Mouse (Mus musculus) heart, postnatal 0 days (tissue): ENCODE data around the gene Rtcb. TPM values are rescaled to one million over a fixed set of nuclear protein-coding genes. Genes with fewer than 3 reads are reported as not detected.

Experiments used
- ATAC-seq: fragments of 200-750 bp; cut with Nextera tagmentation; 2 replicates; pipeline ENCODE4 v1.8.0; 2017; ENCODE audit warnings: low read depth, moderate number of reproducible peaks, moderate library complexity; ENCODE audit not compliant: insufficient read depth
- DNase-seq: peaks from one replicate; pipeline ENCODE4 v3.0.0-alpha.2; 2016; ENCODE audit warnings: low spot score
- H3K27ac ChIP-seq: fragments of 300-500 bp; sonication (generic); 2 replicates; pipeline ENCODE4 v1.5.1; 2014; ENCODE audit warnings: low read depth, mild to moderate bottlenecking
- H3K27me3 ChIP-seq: fragments of 300-500 bp; sonication (generic); 2 replicates; pipeline ENCODE4 v1.6.1; 2014; ENCODE audit warnings: low read length, mixed read lengths; ENCODE audit not compliant: control insufficient read depth, insufficient read depth
- H3K36me3 ChIP-seq: fragments of 300-500 bp; sonication (generic); replicated peaks from 2 replicates; pipeline ENCODE4 v1.6.1; 2014; ENCODE audit warnings: low read length, mixed read lengths; ENCODE audit not compliant: control insufficient read depth, insufficient read depth
- H3K4me1 ChIP-seq: fragments of 300-500 bp; sonication (generic); 2 replicates; pipeline ENCODE4 v1.6.1; 2014; ENCODE audit warnings: antibody characterized with exemption; ENCODE audit not compliant: control insufficient read depth, insufficient read depth
- H3K4me2 ChIP-seq: fragments of 300-500 bp; sonication (generic); 2 replicates; pipeline ENCODE4 v1.6.1; 2014; ENCODE audit warnings: low read depth, mild to moderate bottlenecking, low read length, moderate library complexity
- H3K4me3 ChIP-seq: fragments of 300-500 bp; sonication (generic); 2 replicates; pipeline ENCODE4 v1.5.1; 2014; ENCODE audit warnings: low read depth, low read length
- H3K9ac ChIP-seq: fragments of 300-500 bp; sonication (generic); replicated peaks from 2 replicates; pipeline ENCODE4 v1.6.1; 2014; ENCODE audit warnings: low read depth, low read length, mixed read lengths
- H3K9me3 ChIP-seq: fragments of 300-500 bp; sonication (generic); replicated peaks from 2 replicates; pipeline ENCODE4 v1.6.1; 2016; ENCODE audit warnings: low read length; ENCODE audit not compliant: control insufficient read depth
- CTCF ChIP-seq: IDR thresholded peaks from 2 replicates; pipeline ENCODE4 v1.5.1; 2016; ENCODE audit warnings: antibody characterized with exemption, control low read depth, low read depth
- EP300 ChIP-seq: IDR thresholded peaks from 2 replicates; pipeline ENCODE4 v1.6.1; 2016; ENCODE audit warnings: antibody characterized with exemption, low read depth
- WGBS: fragments of 180-500 bp; shearing (Covaris S2); extraction: QIAGEN DNeasy Blood & Tissue Kit; methylation state at CpG from one replicate; pipeline ENCODE4 v1.1.7; 2014; 5-methylcytosine and 5-hydroxymethylcytosine counted together
- polyA plus RNA-seq: library from polyadenylated mRNA; unstranded; fragments of >200 nt; fragmentation: Nextera tagmentation; extraction: Ambion mirVana; gene quantifications from 2 replicates; pipeline ENCODE4 v1.2.1, GENCODE M21; 2015
- total RNA-seq: library from RNA; depleted of rRNA; stranded (reverse); fragments of >200 nt; gene quantifications from 2 replicates; pipeline ENCODE4 v1.2.3, GENCODE M21; 2014; ENCODE audit warnings: low replicate concordance

The Rtcb gene
- total and polyA plus RNA-seq, 2 experiments from 2014 or later, result 45.9 to 101 TPM

- Histone ChIP-seq H3K4me1 (no peaks in the 10 kb centered on the region), H3K27ac (no peak overlapping the region), H3K9ac (no peak overlapping the region), H3K4me3 (no peak overlapping the region), H3K9me3 (no peaks in the 10 kb centered on the region), H3K27me3 (no peaks in the 10 kb centered on the region), H3K36me3 (no peaks in the 10 kb centered on the region), H3K4me2 (no peak overlapping the region)
- 54% methylated on average over 6 of the region's 6 CpGs for WGBS
- TF ChIP-seq CTCF, result no peak
- TF ChIP-seq EP300, result no peak
- ATAC-seq (no peak), DNase-seq (no peak)
These were observed 31.9 kb upstream of the Rtcb start for GRCm38 (mm10) chr10:85989412-85990115.

DNA sequence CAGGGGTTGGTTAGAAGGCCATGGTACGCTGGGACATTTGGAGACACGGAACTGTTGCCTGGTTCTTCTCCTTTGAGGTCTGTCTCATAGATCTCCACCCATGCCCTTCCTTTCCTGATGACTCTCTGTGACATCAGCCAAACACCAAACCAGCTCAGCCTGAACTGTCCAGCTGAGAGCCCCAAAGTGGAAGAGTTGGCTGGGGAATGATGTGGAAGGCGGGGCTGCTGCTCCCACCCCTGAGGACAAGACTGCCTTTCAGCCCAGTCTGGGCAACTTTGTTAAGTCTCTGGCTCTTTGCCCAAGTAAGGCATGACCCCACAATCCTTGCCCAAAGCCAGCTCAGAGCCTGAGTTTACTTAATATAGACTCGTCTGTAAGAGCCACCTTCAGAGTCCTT, 15.3 kb upstream of the Rtcb start:
- DNase-seq, result no peak
- Histone ChIP-seq H3K36me3 (no peaks in the 10 kb centered on the region), H3K9me3 (no peaks in the 10 kb centered on the region), H3K9ac (no peak overlapping the region), H3K4me2 (no peak overlapping the region), H3K4me3 (no peak overlapping the region), H3K27ac (no peak overlapping the region), H3K4me1 (no peaks in the 10 kb centered on the region), H3K27me3 (no peaks in the 10 kb centered on the region)
- WGBS, result 61% methylated on average over 4 of the region's 4 CpGs
- no peak for TF ChIP-seq CTCF
- TF ChIP-seq EP300, result no peak
- no peak for ATAC-seq

DNA sequence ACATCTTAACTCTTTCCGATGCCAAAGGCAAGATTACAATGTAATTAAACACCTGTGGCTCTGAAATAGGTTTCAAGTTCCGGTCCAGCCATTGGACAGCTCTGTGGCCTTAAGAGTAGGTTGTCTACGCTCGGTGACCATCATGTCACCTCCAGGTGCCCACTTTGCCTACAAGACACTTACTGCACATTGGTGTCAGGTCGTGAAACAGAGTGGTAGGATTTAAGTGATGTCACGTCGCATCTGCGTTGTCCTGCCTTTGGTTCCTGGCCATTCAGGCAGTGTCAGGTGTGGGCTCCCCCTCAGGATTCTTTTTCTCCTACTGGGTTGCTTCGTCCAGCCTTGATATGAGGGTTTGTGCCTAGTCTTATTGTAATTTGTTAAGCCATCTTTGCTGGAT, 14.2 kb upstream of the Rtcb start:
- no peak overlapping the region for H3K4me2 ChIP-seq
- DNase-seq, result no peak
- no peak overlapping the region for H3K4me3 ChIP-seq
- no peaks in the 10 kb centered on the region for H3K27me3 ChIP-seq
- no peak overlapping the region for H3K9ac ChIP-seq
- no peak for ATAC-seq
- 87% methylated on average over 9 of the region's 9 CpGs for WGBS
- TF ChIP-seq CTCF (no peak), EP300 (no peak)
- no peaks in the 10 kb centered on the region for H3K9me3 ChIP-seq
- no peak overlapping the region for H3K27ac ChIP-seq
- no peaks in the 10 kb centered on the region for H3K4me1 ChIP-seq
- H3K36me3 ChIP-seq, result no peaks in the 10 kb centered on the region

- no peaks in the 10 kb centered on the region for H3K36me3 ChIP-seq
- no peaks in the 10 kb centered on the region for H3K4me1 ChIP-seq
- DNase-seq (no peak), ATAC-seq (no peak)
- H3K9me3 ChIP-seq, result no peaks in the 10 kb centered on the region
- 47% methylated on average over 8 of the region's 8 CpGs for WGBS
- H3K4me3 ChIP-seq, result no peak overlapping the region
- no peak for TF ChIP-seq CTCF
- TF ChIP-seq EP300, result no peak
- H3K27ac ChIP-seq, result no peak overlapping the region
- no peak overlapping the region for H3K4me2 ChIP-seq
- no peak overlapping the region for H3K9ac ChIP-seq
- no peaks in the 10 kb centered on the region for H3K27me3 ChIP-seq
These were observed 12.4 kb upstream of the Rtcb start for GRCm38 (mm10) chr10:85969894-85970620.

- H3K4me1 ChIP-seq, result no peaks in the 10 kb centered on the region
- H3K36me3 ChIP-seq, result no peaks in the 10 kb centered on the region
- ATAC-seq, result no peak
- WGBS, result 36% methylated on average over 2 of the region's 2 CpGs
- H3K4me3 ChIP-seq, result no peak overlapping the region
- no peak overlapping the region for H3K9ac ChIP-seq
- TF ChIP-seq CTCF (no peak), EP300 (no peak)
- no peak overlapping the region for H3K4me2 ChIP-seq
- H3K9me3 ChIP-seq, result no peaks in the 10 kb centered on the region
- H3K27ac ChIP-seq, result no peak overlapping the region
- DNase-seq, result no peak
- no peaks in the 10 kb centered on the region for H3K27me3 ChIP-seq
These were observed 11.1 kb upstream of the Rtcb start for GRCm38 (mm10) chr10:85968731-85969130.
